17 mouse cellular contexts compared by ENCODE assay signal in genomic region chr2:121661160-121661502, GRCm38 (mm10).
DNase-seq lines count a peak whose midpoint lies in the region; ATAC-seq and TF ChIP-seq lines count a peak whose summit lies in the region.
"Had no signal": no experiment of that assay in that cellular context is flagged by ENCODE, and none has a peak within 500 bp of the region (broad histone marks: within the 10 kb centered on the region; RNA-seq: fewer than 3 reads in every experiment).

No protein-coding gene starts in this region.

- no peak for ATAC-seq in hindbrain, postnatal 0 days
- ATAC-seq in hindbrain, embryonic 11.5 days (ENCODE audit: low FRiP score) = no peak
- ATAC-seq in forebrain, postnatal 0 days = peak; percentile 67
- ATAC-seq: liver, embryonic 12.5 days had no signal

- H3K4me3 ChIP-seq in hindbrain, postnatal 0 days (ENCODE audit: low read length) = no peak overlapping the region
- H3K4me3 ChIP-seq in hindbrain, embryonic 11.5 days (ENCODE audit: low read depth, low read length) = no peak overlapping the region
- H3K4me3 ChIP-seq in forebrain, postnatal 0 days (ENCODE audit: low read depth, low read length) = no peak overlapping the region
- H3K4me3 ChIP-seq: limb, embryonic 10.5 days; liver, embryonic 12.5 days; neural tube, embryonic 13.5 days had no signal

- no peak overlapping the region for H3K4me2 ChIP-seq in hindbrain, postnatal 0 days (ENCODE audit: low read depth, low read length)
- no peak overlapping the region for H3K4me2 ChIP-seq in hindbrain, embryonic 11.5 days (replicated peaks; ENCODE audit: low read depth, low read length)
- no peak overlapping the region for H3K4me2 ChIP-seq in forebrain, postnatal 0 days (ENCODE audit: low read depth)
- H3K4me2 ChIP-seq: liver, embryonic 12.5 days; neural tube, embryonic 13.5 days had no signal

- H3K36me3 ChIP-seq in hindbrain, postnatal 0 days (ENCODE audit: insufficient read depth, low read length) = no peaks in the 10 kb centered on the region
- no peaks in the 10 kb centered on the region for H3K36me3 ChIP-seq in hindbrain, embryonic 11.5 days (ENCODE audit: control insufficient read depth, insufficient read depth, low read length)
- no peaks in the 10 kb centered on the region for H3K36me3 ChIP-seq in forebrain, postnatal 0 days (ENCODE audit: insufficient read depth)
- H3K36me3 ChIP-seq: limb, embryonic 10.5 days; liver, embryonic 12.5 days; neural tube, embryonic 13.5 days had no signal

- peaks cover 10% of the 10 kb centered on the region; the same call in 1 of the 2 replicates for H3K4me1 ChIP-seq in hindbrain, postnatal 0 days (ENCODE audit: insufficient read depth, low read length)
- H3K4me1 ChIP-seq in hindbrain, embryonic 11.5 days (replicated peaks; ENCODE audit: control insufficient read depth, insufficient read depth, low read length) = no peaks in the 10 kb centered on the region
- no peaks in the 10 kb centered on the region for H3K4me1 ChIP-seq in forebrain, postnatal 0 days (ENCODE audit: insufficient read depth)

- no peaks in the 10 kb centered on the region for H3K27me3 ChIP-seq in hindbrain, postnatal 0 days (ENCODE audit: insufficient read depth, low read length)
- H3K27me3 ChIP-seq in hindbrain, embryonic 11.5 days (ENCODE audit: control insufficient read depth, insufficient read depth, low read length) = no peaks in the 10 kb centered on the region
- no peaks in the 10 kb centered on the region for H3K27me3 ChIP-seq in forebrain, postnatal 0 days (ENCODE audit: insufficient read depth, low read length)
- H3K27me3 ChIP-seq: CH12.LX; liver, embryonic 12.5 days; neural tube, embryonic 13.5 days had no signal

- no peak for TF ChIP-seq CTCF in hindbrain, postnatal 0 days (IDR thresholded peaks at IDR 0.05; ENCODE audit: low read depth)
- no peak for TF ChIP-seq CTCF in forebrain, postnatal 0 days (IDR thresholded peaks at IDR 0.05; ENCODE audit: low read depth)

- peak; percentile 70 for DNase-seq in adrenal gland, adult 2 months
- no peak for DNase-seq in adrenal gland, postnatal 4 days (ENCODE audit: low spot score in 2 of 2)
- peak; percentile 37 for DNase-seq in hindbrain, postnatal 0 days (ENCODE audit: low spot score)
- DNase-seq in hindbrain, embryonic 11.5 days (ENCODE audit: low spot score) = no peak
- peak; percentile 70 for DNase-seq in cerebellum, adult 8-10 months
- DNase-seq in forebrain, postnatal 0 days = no peak
- DNase-seq in urinary bladder, postnatal 4 days (ENCODE audit: low spot score in 2 of 2) = no peak
- DNase-seq in heart, postnatal 36 days = no peak
- DNase-seq: kidney, adult 8-10 months; kidney, postnatal 36 days; layer of hippocampus, postnatal 36 days; right cerebral cortex, postnatal 25 days; thymus, adult 18-20 months had no signal

- H3K9ac ChIP-seq in hindbrain, postnatal 0 days (replicated peaks; ENCODE audit: low read length) = no peak overlapping the region
- H3K9ac ChIP-seq in hindbrain, embryonic 11.5 days (ENCODE audit: low read depth, low read length) = no peak overlapping the region
- no peak overlapping the region for H3K9ac ChIP-seq in forebrain, postnatal 0 days
- H3K9ac ChIP-seq: liver, embryonic 12.5 days; neural tube, embryonic 13.5 days had no signal

- H3K9me3 ChIP-seq in hindbrain, postnatal 0 days (ENCODE audit: low read length) = no peaks in the 10 kb centered on the region
- H3K9me3 ChIP-seq in hindbrain, embryonic 11.5 days (ENCODE audit: control insufficient read depth, low read length) = no peaks in the 10 kb centered on the region
- no peaks in the 10 kb centered on the region for H3K9me3 ChIP-seq in forebrain, postnatal 0 days (ENCODE audit: low read length)
- H3K9me3 ChIP-seq: limb, embryonic 10.5 days; liver, embryonic 12.5 days; neural tube, embryonic 13.5 days had no signal

- WGBS in hindbrain, postnatal 0 days = 25% methylated on average over 4 of the region's 4 CpGs
- 82% methylated on average over 4 of the region's 4 CpGs for WGBS in hindbrain, embryonic 11.5 days
- 21% methylated on average over 4 of the region's 4 CpGs for WGBS in forebrain, postnatal 0 days

- no peak overlapping the region for H3K27ac ChIP-seq in hindbrain, postnatal 0 days
- no peak overlapping the region for H3K27ac ChIP-seq in hindbrain, embryonic 11.5 days (ENCODE audit: low read depth, low read length)
- no peak overlapping the region for H3K27ac ChIP-seq in forebrain, postnatal 0 days (ENCODE audit: low read depth, low read length)
- H3K27ac ChIP-seq: limb, embryonic 10.5 days; liver, embryonic 12.5 days had no signal

- intact Hi-C loops in heart, postnatal 36 days (cut with DNase I) = no loop called here

Comparison
In these comparisons a context has a peak if more than half of its experiments do, and no peak if none do; other contexts are left out.
1. DNase-seq: peak in adrenal gland, adult 2 months (single experiment), hindbrain, postnatal 0 days (single experiment) and cerebellum, adult 8-10 months (single experiment); none in adrenal gland, postnatal 4 days (0 of 2), hindbrain, embryonic 11.5 days (single experiment), forebrain, postnatal 0 days (single experiment), urinary bladder, postnatal 4 days (0 of 2) and heart, postnatal 36 days (0 of 2).